Mouse (Mus musculus) embryonic fibroblast, embryonic 13.5 days (primary cell): ENCODE results near the gene Bub3. TPM values are rescaled to one million over a fixed set of nuclear protein-coding genes. Genes with fewer than 3 reads are reported as not detected.

Source experiments
- H3K27ac ChIP-seq: 2 replicates; pipeline ENCODE4 v1.5.1; 2012; ENCODE audit warnings: low read length, control low read depth, inconsistent platforms; ENCODE audit not compliant: insufficient read depth
- H3K4me1 ChIP-seq: 2 replicates; pipeline ENCODE4 v1.6.1; 2011; ENCODE audit warnings: low read length; ENCODE audit not compliant: control insufficient read depth, insufficient read depth
- H3K4me3 ChIP-seq: 2 replicates; pipeline ENCODE4 v1.5.1; 2011; ENCODE audit warnings: mild to moderate bottlenecking, control low read depth, low read length; ENCODE audit not compliant: insufficient read depth
- CTCF ChIP-seq: IDR thresholded peaks from 2 replicates; pipeline ENCODE4 v1.5.1; 2011; ENCODE audit warnings: mild to moderate bottlenecking, control low read depth, low read length, moderate library complexity, borderline replicate concordance; ENCODE audit not compliant: insufficient read depth
- POLR2A ChIP-seq: IDR thresholded peaks from 2 replicates; pipeline ENCODE4 v1.6.1; 2011; ENCODE audit warnings: low read depth, mild to moderate bottlenecking, control low read depth, low read length, moderate library complexity
- polyA plus RNA-seq: library from polyadenylated mRNA; stranded (reverse); fragments of >200 nt; gene quantifications from 2 replicates; pipeline ENCODE4 v1.2.4, GENCODE M21; 2011; ENCODE audit warnings: low read depth; ENCODE audit not compliant: missing spikeins, insufficient read length

Bub3 gene
- polyA plus RNA-seq: 89.7 and 99.4 TPM in 2 replicates

DNA sequence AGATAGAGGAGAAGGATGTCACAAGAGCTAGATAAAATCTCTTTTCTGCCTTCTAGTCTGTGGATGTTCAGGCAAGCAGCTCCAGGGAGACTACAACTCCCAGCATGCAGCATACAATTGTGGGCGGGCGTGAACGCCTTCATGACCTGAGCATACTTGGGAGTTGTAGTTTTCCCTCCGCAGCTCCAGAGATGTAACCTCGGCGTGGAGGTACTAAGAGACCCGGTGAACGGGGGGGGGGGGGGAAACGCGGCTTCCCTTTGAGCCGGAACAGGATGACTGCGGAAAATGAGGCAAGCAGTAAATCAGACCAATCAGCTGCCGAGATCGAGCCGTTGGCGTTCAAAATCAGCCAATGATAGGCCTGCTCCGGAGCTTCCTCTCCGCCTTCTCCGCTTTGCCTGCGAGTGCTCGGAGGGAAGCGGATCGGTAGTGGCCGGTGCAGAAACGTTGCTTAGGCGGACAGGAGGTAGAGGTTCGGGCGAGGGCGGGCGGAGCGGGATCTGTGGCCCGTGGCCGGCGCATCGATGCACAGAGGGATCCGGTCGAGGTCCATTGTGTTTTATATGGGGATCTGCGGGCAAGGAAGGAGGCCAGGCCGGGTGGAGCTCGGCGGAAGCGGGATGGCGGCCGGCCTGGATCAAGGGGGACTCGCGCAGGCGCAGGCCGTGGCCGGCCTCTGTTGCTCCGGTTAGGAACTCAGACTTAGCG lies at the start of gene Bub3:
Gene Bub3, plus strand, starts transcription at position 237 of the 711 bp plus-strand sequence.
- Histone ChIP-seq H3K4me1 (peaks cover 7% of the 10 kb centered on the region), H3K4me3 (peak within 1 kb of the TSS; percentile 86), H3K27ac (peak within 1 kb of the TSS; percentile 75)
- TF ChIP-seq CTCF (no peak), POLR2A (peak; percentile 95)

DNA sequence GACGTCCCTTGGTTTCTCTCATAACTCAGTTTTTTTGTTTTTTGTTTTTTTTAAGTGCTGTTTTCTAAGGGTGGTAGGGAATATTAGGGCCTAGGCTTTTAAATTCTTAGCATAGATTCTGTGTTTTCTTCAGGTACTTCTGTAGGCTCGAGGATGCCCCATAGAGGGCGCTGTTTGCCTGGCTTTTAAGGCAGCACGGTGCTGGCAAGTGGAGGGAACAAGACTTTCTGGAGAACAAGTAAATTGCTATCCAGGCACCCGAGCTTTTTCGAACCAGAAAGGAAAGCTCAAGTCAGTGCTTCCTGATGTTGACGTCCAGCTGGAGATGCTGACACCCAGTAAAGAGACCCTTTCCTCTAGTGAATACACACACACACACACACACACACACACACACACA lies 20.0 kb upstream of the Bub3 start:
- Histone ChIP-seq H3K4me3 (no peak overlapping the region), H3K4me1 (no peaks in the 10 kb centered on the region), H3K27ac (no peak overlapping the region)
- TF ChIP-seq CTCF (peak; percentile 68; the same call in 1 of the 2 replicates), POLR2A (no peak)

- Histone ChIP-seq H3K27ac (no peak overlapping the region), H3K4me3 (no peak overlapping the region), H3K4me1 (no peaks in the 10 kb centered on the region)
- TF ChIP-seq POLR2A (no peak), CTCF (no peak)
Measured at GRCm38 (mm10) chr7:131541184-131542114, 18.6 kb upstream of the Bub3 start.

DNA sequence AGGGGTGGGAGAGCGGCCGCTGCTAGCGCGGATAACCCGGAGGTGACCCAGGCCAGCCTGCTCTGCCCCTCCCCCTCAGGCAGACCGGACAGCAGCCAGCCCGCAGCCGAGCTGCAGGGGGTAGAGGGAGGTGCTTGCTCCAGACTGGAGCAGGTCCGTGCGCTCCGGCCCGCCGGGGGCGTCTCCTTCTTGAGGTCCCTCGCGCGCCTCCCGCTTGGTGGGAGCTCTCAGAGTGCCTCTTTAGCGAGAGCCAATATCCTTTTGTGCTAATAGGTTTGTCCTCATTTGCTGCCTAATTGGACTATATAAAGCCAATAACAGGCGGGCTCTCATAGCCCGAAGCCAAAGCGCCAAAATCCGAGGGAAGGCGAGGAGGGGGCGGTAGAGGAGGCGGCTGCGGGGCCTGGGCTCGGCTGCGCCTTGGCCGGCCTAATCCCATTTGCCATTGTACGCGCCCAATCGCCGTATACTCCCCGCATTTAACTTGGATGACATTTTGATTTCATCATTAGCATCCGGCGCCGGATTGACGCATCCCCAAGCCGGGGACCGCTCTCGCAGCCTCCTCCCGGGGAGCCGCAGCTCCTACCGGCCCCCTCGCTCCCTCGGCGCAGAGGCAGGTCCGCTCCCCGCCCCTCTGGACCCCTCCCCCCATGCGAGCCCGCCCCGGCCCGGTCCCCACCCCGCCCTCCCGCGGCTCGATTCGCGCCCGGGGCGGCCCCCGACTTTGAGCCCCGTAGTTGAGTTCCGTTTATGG lies 17.7 kb upstream of the Bub3 start, which contains the start of gene Hmx3:
Gene Hmx3, plus strand, starts transcription at position 753 of the 757 bp plus-strand sequence.
- peak within 1 kb of the TSS; percentile 11; the same call in 1 of the 2 replicates for H3K4me3 ChIP-seq
- TF ChIP-seq POLR2A: no peak
- TF ChIP-seq CTCF: no peak
- H3K4me1 ChIP-seq: no peaks in the 10 kb centered on the region
- H3K27ac ChIP-seq: no peak within 1 kb of the TSS

- Histone ChIP-seq H3K4me3 (no peak overlapping the region), H3K27ac (no peak overlapping the region), H3K4me1 (no peaks in the 10 kb centered on the region)
- no peak for TF ChIP-seq POLR2A
- TF ChIP-seq CTCF: no peak
Measured at GRCm38 (mm10) chr7:131542872-131543622, 17.0 kb upstream of the Bub3 start.

DNA sequence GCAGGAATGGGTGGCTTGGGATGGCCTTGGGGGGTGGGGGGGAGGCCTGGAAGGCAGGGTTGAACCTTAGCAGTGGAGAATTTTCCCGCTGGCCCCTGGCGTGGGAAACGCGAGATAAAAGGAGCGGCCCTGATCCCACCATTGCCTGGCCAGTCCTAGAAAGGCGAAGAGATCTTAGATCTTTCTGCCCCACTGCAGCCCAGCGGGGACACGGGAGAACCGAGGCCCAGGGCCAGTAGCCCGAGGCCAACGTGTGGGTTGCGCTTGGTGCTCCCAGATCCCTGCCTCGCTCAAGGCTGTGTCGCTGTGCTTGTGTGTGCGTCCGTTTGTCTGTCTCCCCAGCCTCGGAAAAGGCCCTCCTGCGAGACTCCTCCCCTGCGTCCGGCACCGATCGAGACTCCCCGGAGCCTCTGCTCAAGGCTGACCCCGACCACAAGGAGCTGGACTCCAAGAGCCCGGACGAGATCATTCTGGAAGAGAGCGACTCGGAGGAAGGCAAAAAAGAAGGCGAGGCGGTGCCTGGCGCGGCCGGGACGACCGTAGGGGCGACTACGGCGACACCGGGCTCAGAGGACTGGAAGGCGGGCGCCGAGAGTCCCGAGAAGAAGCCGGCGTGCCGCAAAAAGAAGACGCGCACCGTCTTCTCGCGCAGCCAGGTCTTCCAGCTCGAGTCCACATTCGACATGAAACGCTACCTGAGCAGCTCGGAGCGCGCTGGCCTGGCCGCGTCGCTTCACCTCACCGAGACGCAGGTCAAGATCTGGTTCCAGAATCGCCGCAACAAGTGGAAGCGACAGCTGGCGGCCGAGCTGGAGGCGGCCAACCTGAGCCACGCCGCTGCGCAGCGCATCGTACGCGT lies 16.2 kb upstream of the Bub3 start:
- TF ChIP-seq CTCF (no peak), POLR2A (no peak)
- Histone ChIP-seq H3K27ac (no peak overlapping the region), H3K4me3 (no peak overlapping the region), H3K4me1 (no peaks in the 10 kb centered on the region)

DNA sequence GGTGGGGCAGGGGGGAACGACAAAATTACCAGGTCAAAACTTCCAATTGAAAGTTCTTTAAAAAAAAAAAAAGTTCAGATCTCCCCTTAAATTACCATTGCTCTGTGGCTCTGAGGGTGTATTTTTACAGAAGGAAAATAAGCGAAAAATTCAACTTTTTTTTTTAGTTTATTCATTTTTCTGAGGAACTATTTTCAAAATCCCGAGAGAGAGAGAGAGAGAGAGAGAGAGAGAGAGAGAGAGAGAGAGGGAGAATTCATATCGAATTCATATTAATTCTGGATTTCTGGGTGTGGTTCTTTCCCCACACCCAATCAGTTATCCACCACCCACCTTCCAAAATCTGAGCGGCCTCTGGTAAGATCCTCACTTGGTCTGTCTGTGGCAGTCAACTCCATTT lies 15.2 kb upstream of the Bub3 start:
- TF ChIP-seq POLR2A (no peak), CTCF (no peak)
- H3K4me1 ChIP-seq: no peaks in the 10 kb centered on the region
- no peak overlapping the region for H3K27ac ChIP-seq
- H3K4me3 ChIP-seq: no peak overlapping the region

GRCm38 (mm10) chr7:131545701-131546385 lies 14.2 kb upstream of the Bub3 start:
- Histone ChIP-seq H3K27ac (no peak overlapping the region), H3K4me1 (no peaks in the 10 kb centered on the region), H3K4me3 (no peak overlapping the region)
- no peak for TF ChIP-seq CTCF
- no peak for TF ChIP-seq POLR2A
